Mouse (Mus musculus): Measurements from ENCODE around the gene Usp20.
A peak's percentile ranks its signal among the peaks of the same experiment; 100 is the strongest.

- TF ChIP-seq CTCF (IDR thresholded peaks at IDR 0.05; ENCODE audit: low read depth): peak; percentile 87
- no peak for TF ChIP-seq EP300 (IDR thresholded peaks at IDR 0.05; ENCODE audit: low read depth)
These were observed 39.5 kb upstream of the Usp20 start for GRCm38 (mm10) chr2:30942603-30943011.

Data from heart, postnatal 0 days (tissue).